Mouse (Mus musculus): Measurements from ENCODE around the gene Gm8906. TPM values are rescaled to one million over a fixed set of nuclear protein-coding genes. Genes with fewer than 3 reads are reported as not detected.
"Not testable (repeated sequence)": the region's sequence is repeated elsewhere in the genome, so short reads cannot be mapped to it uniquely, and the experiment has no call there.

The Gm8906 gene
- not detected in 2 replicates for polyA plus RNA-seq (2014; fragmentation: Nextera tagmentation; extraction: Ambion mirVana)

GRCm38 (mm10) chr5:11502385-11502784 lies at the start of gene Gm8906:
Gm8906 (plus strand) TSS chr5:11502685.
- not testable (repeated sequence) for ATAC-seq (ENCODE audit: low FRiP score, low TSS enrichment); H3K9me3 ChIP-seq (ENCODE audit: control insufficient read depth, low read length); H3K4me3 ChIP-seq (ENCODE audit: low read length); H3K4me1 ChIP-seq (ENCODE audit: control insufficient read depth, insufficient read depth, low read length); H3K4me2 ChIP-seq (replicated peaks; ENCODE audit: low read depth, low read length); H3K9ac ChIP-seq (ENCODE audit: low read depth, low read length); H3K36me3 ChIP-seq (ENCODE audit: control insufficient read depth, insufficient read depth, low read length); H3K27me3 ChIP-seq (ENCODE audit: control insufficient read depth, insufficient read depth, low read length); H3K27ac ChIP-seq (ENCODE audit: low read depth, low read length)
- 46% methylated on average over 2 of the region's 3 CpGs for WGBS

Other genes starting within 250 kb of the Gm8906 start
- not detected in 2 replicates for gene Gm8890, start 246.7 kb upstream of the Gm8906 start, polyA plus RNA-seq (2014; fragmentation: Nextera tagmentation; extraction: Ambion mirVana)
- not detected in 2 replicates for gene Speer1, start 161.2 kb upstream of the Gm8906 start, polyA plus RNA-seq (2014; fragmentation: Nextera tagmentation; extraction: Ambion mirVana)
- 0.19 TPM in 1 of 2 replicates, not detected in the other for gene Gm8897, start 86.3 kb upstream of the Gm8906 start, polyA plus RNA-seq (2014; fragmentation: Nextera tagmentation; extraction: Ambion mirVana)
- gene Gm6460, start 92.2 kb downstream of the Gm8906 start, polyA plus RNA-seq (2014; fragmentation: Nextera tagmentation; extraction: Ambion mirVana): not detected in 2 replicates
- not detected in 2 replicates for gene Gm8922, start 179.3 kb downstream of the Gm8906 start, polyA plus RNA-seq (2014; fragmentation: Nextera tagmentation; extraction: Ambion mirVana)

All from kidney, embryonic 14.5 days (tissue).